Mouse (Mus musculus): ENCODE data around the gene H2al2b. TPM values are rescaled to one million over a fixed set of nuclear protein-coding genes. Genes with fewer than 3 reads are reported as not detected.

H2al2b gene
- polyA plus RNA-seq (2015; fragmentation: Illumina TruSeq; extraction: RNeasy Lipid Tissue Mini Kit (QIAGEN cat#74804); ENCODE audit: low read depth, low replicate concordance): not detected

GRCm38 (mm10) chrY:2720574-2720973 lies at the start of gene H2al2b:
Gene H2al2b, minus strand, starts transcription at chrY:2720674.

Other genes with a start within 250 kb of the H2al2b start
- gene H2al2c, start 121.6 kb downstream of the H2al2b start, polyA plus RNA-seq (2015; fragmentation: Illumina TruSeq; extraction: RNeasy Lipid Tissue Mini Kit (QIAGEN cat#74804); ENCODE audit: low read depth, low replicate concordance): not detected
- not detected for gene Sry, start 57.0 kb downstream of the H2al2b start, polyA plus RNA-seq (2015; fragmentation: Illumina TruSeq; extraction: RNeasy Lipid Tissue Mini Kit (QIAGEN cat#74804); ENCODE audit: low read depth, low replicate concordance)
- not detected for gene Gm4064, start 75.5 kb upstream of the H2al2b start, polyA plus RNA-seq (2015; fragmentation: Illumina TruSeq; extraction: RNeasy Lipid Tissue Mini Kit (QIAGEN cat#74804); ENCODE audit: low read depth, low replicate concordance)
- not detected for gene Rbmy, start 110.0 kb upstream of the H2al2b start, polyA plus RNA-seq (2015; fragmentation: Illumina TruSeq; extraction: RNeasy Lipid Tissue Mini Kit (QIAGEN cat#74804); ENCODE audit: low read depth, low replicate concordance)
- gene Gm10256, start 110.0 kb upstream of the H2al2b start, polyA plus RNA-seq (2015; fragmentation: Illumina TruSeq; extraction: RNeasy Lipid Tissue Mini Kit (QIAGEN cat#74804); ENCODE audit: low read depth, low replicate concordance): not detected
- not detected for gene Gm10352, start 180.3 kb upstream of the H2al2b start, polyA plus RNA-seq (2015; fragmentation: Illumina TruSeq; extraction: RNeasy Lipid Tissue Mini Kit (QIAGEN cat#74804); ENCODE audit: low read depth, low replicate concordance)
- gene Gm29289, start 211.9 kb upstream of the H2al2b start, polyA plus RNA-seq (2015; fragmentation: Illumina TruSeq; extraction: RNeasy Lipid Tissue Mini Kit (QIAGEN cat#74804); ENCODE audit: low read depth, low replicate concordance): not detected